Mouse (Mus musculus) MEL (cell line): Measurements from ENCODE around the gene Igfbp1.

Experiments
- CTCF ChIP-seq, 3 experiments: IDR thresholded peaks in 2 of 3; conservative IDR thresholded peaks in 1 of 3; 2 replicates each; pipeline ENCODE4 v1.5.1; 2011 to 2012; ENCODE audit warnings: low read length in 3 of 3, low read depth in 2 of 3, mild to moderate bottlenecking in 2 of 3, improper control_type of control experiment in 1 of 3, inconsistent platforms in 1 of 3, mixed read lengths in 1 of 3, moderate library complexity in 1 of 3; ENCODE audit not compliant: control insufficient read depth in 1 of 3, insufficient read depth in 1 of 3, poor library complexity in 1 of 3, severe bottlenecking in 1 of 3
- MAX ChIP-seq: IDR thresholded peaks from 2 replicates; pipeline ENCODE4 v1.6.1; 2011; ENCODE audit warnings: low read length, improper control_type of control experiment
- POLR2A ChIP-seq, 2 experiments: IDR thresholded peaks; 2 replicates each; pipeline ENCODE4 v1.6.1; 2011 to 2012; ENCODE audit warnings: low read length in 2 of 2, mild to moderate bottlenecking in 2 of 2, control low read depth in 1 of 2, improper control_type of control experiment in 1 of 2, low read depth in 1 of 2, moderate library complexity in 1 of 2; ENCODE audit not compliant: control insufficient read depth in 1 of 2, insufficient read depth in 1 of 2, poor library complexity in 1 of 2
- POLR2AphosphoS2 ChIP-seq: IDR thresholded peaks from 2 replicates; pipeline ENCODE4 v1.6.1; 2011; ENCODE audit warnings: low read length, improper control_type of control experiment

DNA sequence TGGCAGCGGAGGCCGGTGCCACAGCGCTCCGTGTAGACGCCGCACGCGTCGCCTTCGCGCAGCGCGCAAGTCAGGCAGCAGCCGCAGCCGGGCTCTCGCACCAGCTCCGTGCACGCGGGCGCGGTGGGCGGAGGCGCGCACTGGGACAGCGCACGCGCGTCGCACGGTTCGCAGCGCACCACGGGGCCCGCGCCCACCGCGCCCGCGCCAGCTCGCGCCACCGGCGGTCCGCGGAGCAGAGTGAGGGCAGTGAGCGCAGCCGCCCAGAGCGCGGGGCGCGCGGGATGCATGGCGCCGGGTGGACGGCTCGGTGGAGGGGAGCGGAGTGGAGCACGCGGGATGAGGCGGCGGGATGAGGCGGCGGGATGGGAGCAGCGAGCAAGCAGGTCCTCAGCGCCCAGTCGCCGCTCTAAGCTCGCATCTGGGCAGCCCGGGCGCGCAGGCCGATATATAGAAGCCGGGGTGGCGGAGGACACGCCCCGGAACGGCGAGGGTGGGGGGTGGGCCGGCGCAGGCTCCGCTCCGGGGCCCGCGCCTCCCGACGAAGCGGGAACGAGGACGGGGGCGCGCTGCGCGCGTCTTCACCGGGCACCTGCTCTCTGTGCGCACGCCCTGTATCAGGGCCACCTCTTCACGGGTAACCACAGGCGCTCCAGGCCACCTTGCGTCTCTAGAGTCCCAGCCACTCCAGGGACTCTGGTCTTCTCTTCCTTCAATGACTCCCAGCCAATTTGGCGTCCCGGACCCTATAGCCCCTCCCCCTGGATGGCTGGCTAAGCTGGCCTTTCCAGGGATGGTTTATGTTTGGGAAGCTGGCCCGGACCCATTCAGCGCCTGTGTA, 16.1 kb downstream of the Igfbp1 start, which contains the start of gene Igfbp3:
- no peak for TF ChIP-seq MAX
- TF ChIP-seq CTCF (IDR thresholded peaks at IDR 0.05 in 2 of 3, conservative IDR thresholded peaks at IDR 0.05 in 1 of 3; ENCODE audit: control insufficient read depth in 1 of 3, insufficient read depth in 1 of 3, low read depth in 2 of 3, low read length in 3 of 3, poor library complexity in 1 of 3, severe bottlenecking in 1 of 3) = no peak
- no peak for TF ChIP-seq POLR2A (IDR thresholded peaks at IDR 0.05; ENCODE audit: control insufficient read depth in 1 of 2, insufficient read depth in 1 of 2, low read depth in 1 of 2, low read length in 2 of 2, poor library complexity in 1 of 2)
- no peak for TF ChIP-seq POLR2AphosphoS2
